Mouse (Mus musculus): Measurements from ENCODE around the gene Zfp93. TPM values are rescaled to one million over a fixed set of nuclear protein-coding genes. Genes with fewer than 3 reads are reported as not detected.

The Zfp93 gene
- polyA plus RNA-seq (2012; ENCODE audit: low replicate concordance) = 0.26 and 0.28 TPM in 2 replicates

GRCm38 (mm10) chr7:24270288-24270672 lies at the start of gene Zfp93:
TSS of gene Zfp93 (plus strand) at chr7:24270420.

GRCm38 (mm10) chr7:24237040-24237791 lies 33.0 kb upstream of the Zfp93 start, which contains the start of gene Zfp109:
TSS of gene Zfp109 (minus strand) at chr7:24237560.

GRCm38 (mm10) chr7:24254633-24255474 lies 15.4 kb upstream of the Zfp93 start, which contains the start of gene Zfp108:
TSS of gene Zfp108 (plus strand) at chr7:24254794.

GRCm38 (mm10) chr7:24300771-24301282 lies 30.6 kb downstream of the Zfp93 start, which contains the start of gene Zfp61:
TSS of gene Zfp61 (minus strand) at chr7:24301232.

GRCm38 (mm10) chr7:24316567-24317092 lies 46.4 kb downstream of the Zfp93 start, which contains the start of gene Zfp94:
TSS of gene Zfp94 (minus strand) at chr7:24316666.

Other genes starting within 250 kb of the Zfp93 start
- gene Vmn1r183, start 217.2 kb upstream of the Zfp93 start, polyA plus RNA-seq (2012; ENCODE audit: low replicate concordance) = not detected in 2 replicates
- 10.4 and 12.1 TPM in 2 replicates for gene Zfp180, start 188.5 kb upstream of the Zfp93 start, polyA plus RNA-seq (2012; ENCODE audit: low replicate concordance)
- 0.14 and 0.28 TPM in 2 replicates for gene Zfp112, start 158.1 kb upstream of the Zfp93 start, polyA plus RNA-seq (2012; ENCODE audit: low replicate concordance)
- 0.65 and 0.89 TPM in 2 replicates for gene Zfp235, start 136.3 kb upstream of the Zfp93 start, polyA plus RNA-seq (2012; ENCODE audit: low replicate concordance)
- 0.27 and 0.54 TPM in 2 replicates for gene Zfp114, start 95.4 kb upstream of the Zfp93 start, polyA plus RNA-seq (2012; ENCODE audit: low replicate concordance)
- 0.11 TPM in 1 of 2 replicates, not detected in the other for gene Zfp111, start 59.0 kb upstream of the Zfp93 start, polyA plus RNA-seq (2012; ENCODE audit: low replicate concordance)
- 0.29 and 0.45 TPM in 2 replicates for gene Zfp109, start 32.9 kb upstream of the Zfp93 start, polyA plus RNA-seq (2012; ENCODE audit: low replicate concordance)
- gene Zfp108, start 15.6 kb upstream of the Zfp93 start, polyA plus RNA-seq (2012; ENCODE audit: low replicate concordance) = 0.10 and 0.11 TPM in 2 replicates
- gene Zfp61, start 30.8 kb downstream of the Zfp93 start, polyA plus RNA-seq (2012; ENCODE audit: low replicate concordance) = 1.5 and 4.7 TPM in 2 replicates
- 3.9 and 7.2 TPM in 2 replicates for gene Zfp94, start 46.2 kb downstream of the Zfp93 start, polyA plus RNA-seq (2012; ENCODE audit: low replicate concordance)
- not detected in 2 replicates for gene Tescl, start 63.5 kb downstream of the Zfp93 start, polyA plus RNA-seq (2012; ENCODE audit: low replicate concordance)
- not detected in 2 replicates for gene Lypd5, start 78.8 kb downstream of the Zfp93 start, polyA plus RNA-seq (2012; ENCODE audit: low replicate concordance)
- 79.8 and 80.4 TPM in 2 replicates for gene Kcnn4, start 99.8 kb downstream of the Zfp93 start, polyA plus RNA-seq (2012; ENCODE audit: low replicate concordance)
- gene Smg9, start 129.2 kb downstream of the Zfp93 start, polyA plus RNA-seq (2012; ENCODE audit: low replicate concordance) = 61.7 and 154 TPM in 2 replicates
- gene Irgc1, start 181.9 kb downstream of the Zfp93 start, polyA plus RNA-seq (2012; ENCODE audit: low replicate concordance) = not detected in 2 replicates
- gene Plaur, start 192.1 kb downstream of the Zfp93 start, polyA plus RNA-seq (2012; ENCODE audit: low replicate concordance) = 117 and 298 TPM in 2 replicates
- 2.0 and 2.4 TPM in 2 replicates for gene Cadm4, start 211.6 kb downstream of the Zfp93 start, polyA plus RNA-seq (2012; ENCODE audit: low replicate concordance)
- 7.0 and 19.2 TPM in 2 replicates for gene Zfp428, start 236.6 kb downstream of the Zfp93 start, polyA plus RNA-seq (2012; ENCODE audit: low replicate concordance)
- gene AC161166.1, start 242.0 kb downstream of the Zfp93 start, polyA plus RNA-seq (2012; ENCODE audit: low replicate concordance) = not detected in 2 replicates